Mouse (Mus musculus): ENCODE measurements around the gene Fam19a5.

Gene Fam19a5

DNA sequence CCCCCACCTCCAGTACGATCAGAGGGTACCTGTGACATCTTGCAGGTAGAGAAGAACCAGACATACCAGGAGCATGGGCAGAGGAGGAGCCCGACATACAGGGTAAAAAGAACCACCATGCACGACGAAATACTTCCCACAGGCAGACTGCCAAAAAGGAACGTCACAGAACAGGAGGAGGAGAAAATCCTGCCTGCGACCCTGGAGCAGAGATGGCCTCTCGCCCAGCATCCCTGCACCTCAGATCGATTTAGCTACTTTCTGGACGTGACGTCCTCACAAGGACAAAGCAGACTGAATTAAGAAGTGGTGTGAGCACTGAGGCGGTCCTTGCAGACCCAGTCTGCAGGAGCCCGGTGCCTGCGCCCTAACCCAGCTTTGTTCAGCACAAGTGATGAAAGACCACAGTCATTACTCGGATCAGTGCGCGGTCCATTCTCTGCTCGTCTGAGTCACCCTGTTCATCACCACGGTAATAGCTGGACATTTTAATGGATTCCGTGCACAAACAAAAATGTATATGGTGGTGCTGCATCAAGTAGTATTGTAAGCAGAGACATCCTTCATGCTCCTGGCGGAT is 182.6 kb downstream of the Fam19a5 start:
- no peak for DNase-seq (ENCODE audit: low spot score in 2 of 2)

DNA sequence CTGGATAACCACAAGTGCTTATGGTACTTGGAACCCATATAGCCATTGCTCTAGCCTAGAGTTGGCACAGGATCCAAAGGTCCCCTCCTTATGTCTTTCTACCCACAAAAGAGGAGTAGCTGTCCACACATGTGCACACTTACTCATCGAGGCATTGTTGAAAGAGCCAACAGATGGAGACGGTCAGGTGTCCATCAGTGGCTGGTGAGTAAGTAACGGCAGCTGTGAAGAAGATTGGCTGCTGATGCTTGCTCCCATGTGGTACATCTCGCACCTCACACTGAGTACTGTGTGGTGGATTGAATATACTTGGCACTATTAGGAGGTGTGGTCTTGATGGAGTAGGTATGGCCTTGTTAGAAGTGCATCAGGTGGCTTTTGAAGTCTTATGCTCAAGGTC is 192.2 kb downstream of the Fam19a5 start:
- DNase-seq (ENCODE audit: low spot score in 2 of 2): no peak

DNA sequence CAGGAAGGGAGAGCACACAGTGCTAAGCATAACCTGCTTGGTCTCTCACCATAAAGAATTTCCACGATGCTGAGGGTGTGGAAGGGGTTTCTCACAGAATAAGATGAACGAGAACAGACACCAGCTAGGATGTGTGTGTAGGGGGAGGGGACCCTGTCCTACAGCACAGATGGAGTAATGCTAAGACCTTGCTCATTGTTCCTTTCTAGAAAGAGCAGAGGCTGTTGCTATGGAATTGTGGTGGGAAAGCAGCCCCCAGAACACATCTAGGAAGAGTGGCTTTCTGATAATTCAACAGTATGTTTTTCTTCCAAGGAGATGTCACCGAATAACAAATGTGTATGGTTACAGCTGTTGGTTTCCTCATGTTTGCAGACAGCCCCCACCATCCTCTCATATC is 211.4 kb downstream of the Fam19a5 start:
- DNase-seq (ENCODE audit: low spot score in 2 of 2): no peak

DNA sequence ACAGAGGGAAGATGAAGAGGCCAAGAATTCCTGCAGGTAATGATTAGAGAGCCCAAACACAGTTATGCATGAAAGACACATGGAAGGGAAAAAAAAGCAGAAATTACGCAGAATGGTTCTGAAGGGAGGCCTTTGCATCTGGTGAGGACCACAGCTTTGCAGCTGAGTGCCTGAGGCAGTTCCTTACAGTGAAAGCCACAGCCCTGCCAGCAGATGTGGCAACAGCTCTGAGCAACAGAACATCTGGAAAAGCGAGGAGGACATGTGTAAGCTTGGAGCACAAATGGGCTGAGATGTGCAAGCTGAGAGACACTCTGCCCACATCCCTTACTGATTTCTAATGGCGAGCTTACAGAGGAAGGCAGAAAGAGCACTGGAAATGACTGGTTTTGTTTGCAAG is 221.8 kb downstream of the Fam19a5 start:
- no peak for DNase-seq (ENCODE audit: low spot score in 2 of 2)

DNA sequence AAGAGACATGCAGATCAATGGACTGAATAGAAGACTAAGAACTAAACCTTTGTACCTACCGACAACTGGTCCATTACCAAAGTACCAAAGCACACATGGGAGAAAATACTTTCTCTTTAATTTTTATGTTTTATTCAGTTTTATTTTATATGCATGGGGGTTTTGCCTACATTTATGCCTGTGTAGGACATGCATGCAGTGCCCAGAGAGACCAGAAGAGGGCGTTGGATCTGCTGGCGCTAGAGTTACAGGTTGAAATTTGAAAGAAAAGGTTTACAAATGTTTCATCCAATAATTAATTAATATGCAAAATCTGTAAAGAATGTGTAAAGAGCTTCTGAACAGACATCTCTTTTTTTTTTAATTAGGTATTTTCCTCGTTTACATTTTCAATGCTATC is 229.9 kb downstream of the Fam19a5 start:
- no peak for DNase-seq (ENCODE audit: low spot score in 2 of 2)

DNA sequence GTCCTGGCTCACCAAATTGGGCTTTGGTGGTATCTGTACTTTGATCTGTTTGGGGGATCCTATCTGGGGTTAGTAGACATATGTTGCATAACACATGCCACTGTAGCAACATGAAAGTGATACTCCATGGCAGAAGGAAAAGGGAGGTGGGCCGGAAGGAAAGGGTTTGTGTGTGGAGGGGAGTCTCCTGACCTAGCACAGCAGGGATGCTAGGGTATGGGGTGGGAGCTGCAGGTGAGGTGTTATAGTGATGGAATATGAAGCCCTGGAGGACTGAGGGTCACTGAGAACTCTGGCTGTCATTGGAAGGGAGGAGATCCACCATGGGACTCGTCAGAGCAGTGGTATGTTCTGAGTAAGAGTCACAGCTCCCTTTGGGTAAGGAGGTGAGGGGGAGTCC is 239.2 kb downstream of the Fam19a5 start:
- no peak for DNase-seq (ENCODE audit: low spot score in 2 of 2)

DNA sequence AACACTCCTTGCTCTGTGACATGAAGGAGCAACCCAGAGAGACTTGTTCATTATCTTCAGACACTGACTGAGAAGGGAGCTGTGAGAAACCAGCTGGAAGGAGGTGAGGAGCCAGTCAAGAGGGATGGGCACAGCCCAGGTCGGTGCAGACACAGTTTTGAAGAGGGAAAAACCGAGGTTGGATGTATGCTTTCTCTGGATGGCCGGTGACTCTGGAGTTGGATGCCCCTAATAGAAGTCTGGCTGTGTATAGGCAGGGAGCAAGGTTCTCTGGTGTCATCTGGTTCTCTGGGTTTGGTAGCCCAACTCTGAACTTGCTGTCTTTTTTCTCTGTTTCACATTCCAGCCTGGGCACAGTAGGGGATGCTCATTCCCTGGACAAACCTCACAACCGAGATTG is 245.6 kb downstream of the Fam19a5 start:
- no peak for DNase-seq (ENCODE audit: low spot score in 2 of 2)

DNA sequence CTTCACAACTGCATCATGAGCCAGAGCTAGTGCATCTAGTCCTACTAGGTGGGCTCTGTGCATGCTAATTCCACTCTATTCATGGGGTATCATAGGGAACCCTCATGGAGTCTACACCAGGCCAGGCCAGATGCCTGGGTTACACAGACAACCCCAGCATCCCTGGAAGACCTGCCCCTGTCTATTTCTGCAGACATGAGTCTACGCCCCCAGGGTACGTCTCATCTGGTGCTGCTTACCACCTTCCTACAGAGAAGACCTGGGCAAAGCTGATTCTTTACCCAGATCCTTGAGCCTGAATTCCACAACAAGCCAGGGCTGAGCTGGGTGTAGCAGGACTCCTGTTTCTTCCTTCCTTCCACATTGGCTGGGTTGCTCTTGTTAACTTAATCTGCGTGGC is 249.6 kb downstream of the Fam19a5 start:
- DNase-seq (ENCODE audit: low spot score in 2 of 2): no peak

DNA sequence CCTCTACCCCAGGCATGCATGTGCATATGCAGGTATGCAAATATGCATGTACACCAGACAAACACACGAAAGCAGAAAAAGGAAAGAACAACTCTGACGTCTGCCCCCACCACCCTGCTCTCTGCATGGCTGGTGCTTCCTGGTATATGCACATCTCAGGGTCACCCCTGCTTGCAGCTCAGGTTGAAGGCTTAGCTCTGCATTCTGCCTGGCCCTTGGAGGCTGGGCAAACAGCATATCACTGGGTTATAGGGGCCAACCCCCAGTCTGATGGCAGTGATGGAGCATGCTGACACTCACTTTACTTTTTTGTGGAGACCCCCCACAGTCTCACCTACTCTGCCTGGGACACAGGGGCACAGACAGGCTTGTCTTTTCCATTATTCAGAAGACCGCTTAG is 252.5 kb downstream of the Fam19a5 start:
- DNase-seq (ENCODE audit: low spot score in 2 of 2): no peak

Data from thymus, postnatal 10 days (tissue).